Mouse (Mus musculus) thymus, postnatal 36 days (tissue): ENCODE results near the gene Map3k14.

ENCODE experiments used
- DNase-seq, 2 experiments: peaks; one replicate each; pipeline ENCODE4 v3.0.0; 2022; ENCODE audit warnings: mixed read lengths in 2 of 2

Map3k14 gene

DNA sequence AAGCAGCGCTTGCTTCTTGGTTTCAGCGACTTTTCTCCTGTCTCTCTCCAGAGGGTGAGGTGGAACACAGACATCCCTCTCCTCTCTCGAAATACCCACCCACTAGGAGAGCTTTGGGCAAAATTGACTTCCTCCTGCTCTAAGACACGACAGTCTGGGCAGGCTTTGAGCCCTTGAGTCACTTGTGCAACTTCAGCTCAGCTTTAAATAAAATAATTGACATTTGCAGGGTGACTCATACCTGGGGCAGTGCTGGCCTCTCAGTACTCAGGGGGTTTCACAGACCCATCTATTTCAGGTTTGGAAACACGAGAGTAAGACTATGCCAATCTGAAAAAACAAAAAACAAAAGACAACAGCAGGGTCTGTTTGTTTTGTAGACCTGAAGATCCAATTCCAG is 2.2 kb upstream of the Map3k14 start:
- DNase-seq = no peak

DNA sequence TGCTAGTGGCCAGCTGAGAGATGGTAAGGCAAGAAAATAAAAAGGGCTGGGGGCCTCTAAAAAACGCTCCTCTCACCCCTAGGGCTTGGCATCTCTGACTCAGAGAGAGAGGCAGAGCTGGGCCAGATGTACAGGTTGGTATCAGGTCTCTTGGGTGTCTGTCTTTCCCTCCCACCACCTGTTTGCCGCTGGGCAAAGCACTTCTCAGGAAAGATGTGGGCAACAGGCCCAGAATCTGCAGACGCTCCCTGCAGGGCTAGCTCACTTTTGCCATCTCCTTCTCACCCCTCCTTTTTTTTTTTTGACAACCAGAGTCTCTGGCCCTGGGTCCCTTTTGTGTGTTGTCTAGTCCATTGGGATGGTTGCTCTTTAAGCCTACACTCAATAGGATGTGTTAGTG is 1.6 kb upstream of the Map3k14 start:
- no peak for DNase-seq

DNA sequence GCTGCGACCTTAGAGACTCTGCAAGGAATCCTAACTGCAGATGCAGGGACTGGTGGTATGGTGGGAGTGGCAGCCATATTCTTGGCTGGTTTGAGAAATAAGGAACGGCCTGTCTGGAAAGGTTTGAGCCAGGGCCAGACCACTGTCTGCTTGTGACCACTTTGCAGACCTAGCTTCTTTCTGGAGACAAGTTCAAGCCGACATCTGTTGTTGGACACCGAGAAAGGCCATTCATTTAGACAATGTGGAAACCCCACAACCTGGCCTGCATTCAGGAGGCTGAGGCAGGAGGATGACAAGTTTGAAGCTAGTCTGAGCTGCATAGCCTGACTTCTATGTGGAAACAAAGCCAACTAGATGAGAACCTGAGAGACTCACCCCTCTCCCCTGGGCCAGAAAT is 1.1 kb upstream of the Map3k14 start:
- no peak for DNase-seq

DNA sequence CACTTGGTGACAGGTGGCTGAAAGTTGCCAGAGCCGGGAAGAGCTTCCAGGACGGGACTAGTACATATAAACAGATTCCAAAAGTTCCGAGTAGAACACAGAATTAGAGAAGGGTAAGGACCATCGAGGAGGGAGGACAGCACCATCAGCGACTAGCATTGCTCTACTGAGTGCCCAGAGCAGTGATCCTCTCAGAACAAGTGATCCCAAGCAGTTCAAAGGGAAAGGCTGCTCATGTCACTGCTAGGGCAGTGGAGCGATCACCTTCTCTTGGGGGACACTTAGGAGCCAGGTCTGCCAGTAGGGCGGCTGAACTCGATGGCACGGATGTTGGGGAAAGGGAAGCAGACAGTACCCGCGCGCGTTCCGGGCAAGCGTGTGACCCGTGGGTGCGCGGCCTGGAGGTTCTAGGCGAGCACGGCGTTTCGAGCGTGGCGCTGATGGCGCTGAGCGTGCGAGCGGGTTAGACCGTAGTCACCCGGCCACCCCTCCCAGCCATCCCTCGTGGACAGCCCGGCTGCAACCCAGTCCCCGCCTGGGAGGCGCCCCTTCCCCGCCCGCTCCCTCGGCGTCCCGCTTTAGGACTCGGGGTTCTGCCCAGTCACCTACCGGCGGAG is 435 bp downstream of the Map3k14 start:
- no peak for DNase-seq

DNA sequence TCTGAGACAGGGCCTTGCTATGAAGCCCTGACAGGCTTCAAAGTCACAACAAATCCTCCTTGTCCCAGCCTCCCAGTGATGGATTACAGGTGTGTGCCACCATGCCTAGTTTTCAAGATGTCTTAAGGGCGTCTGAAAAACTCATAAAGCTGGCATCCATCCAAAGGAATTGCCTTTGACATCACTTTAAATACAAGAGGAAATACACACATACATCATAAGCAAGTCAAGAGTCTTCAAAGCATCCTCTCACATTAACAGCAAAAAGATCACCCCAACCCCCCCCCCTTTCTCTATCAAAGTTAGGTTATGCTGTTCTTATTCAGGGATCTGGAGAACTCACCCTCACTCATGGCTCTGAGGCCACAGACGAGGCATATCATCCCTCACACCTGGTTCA is 1.4 kb downstream of the Map3k14 start:
- DNase-seq = no peak

DNA sequence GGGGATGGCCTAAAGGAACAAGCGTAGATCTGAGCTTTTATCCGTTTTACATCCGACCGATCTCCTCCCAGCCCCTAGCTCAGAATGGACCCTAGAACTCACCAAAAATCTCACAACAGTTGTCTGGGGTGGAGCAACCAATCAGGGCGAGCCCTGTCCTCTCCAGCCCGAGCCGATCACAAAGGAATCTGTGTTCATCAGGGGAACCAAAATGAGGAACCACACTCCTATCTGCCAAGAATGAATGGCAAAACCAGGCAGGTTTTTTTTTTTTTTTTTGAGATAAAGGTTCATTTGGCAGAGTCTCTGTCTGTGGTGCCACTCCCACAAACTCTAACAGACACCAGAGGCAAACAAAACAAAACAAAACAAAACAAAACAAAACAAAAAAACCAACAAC is 2.1 kb downstream of the Map3k14 start:
- peak in 1 of 2 experiments; percentile 22 for DNase-seq

DNA sequence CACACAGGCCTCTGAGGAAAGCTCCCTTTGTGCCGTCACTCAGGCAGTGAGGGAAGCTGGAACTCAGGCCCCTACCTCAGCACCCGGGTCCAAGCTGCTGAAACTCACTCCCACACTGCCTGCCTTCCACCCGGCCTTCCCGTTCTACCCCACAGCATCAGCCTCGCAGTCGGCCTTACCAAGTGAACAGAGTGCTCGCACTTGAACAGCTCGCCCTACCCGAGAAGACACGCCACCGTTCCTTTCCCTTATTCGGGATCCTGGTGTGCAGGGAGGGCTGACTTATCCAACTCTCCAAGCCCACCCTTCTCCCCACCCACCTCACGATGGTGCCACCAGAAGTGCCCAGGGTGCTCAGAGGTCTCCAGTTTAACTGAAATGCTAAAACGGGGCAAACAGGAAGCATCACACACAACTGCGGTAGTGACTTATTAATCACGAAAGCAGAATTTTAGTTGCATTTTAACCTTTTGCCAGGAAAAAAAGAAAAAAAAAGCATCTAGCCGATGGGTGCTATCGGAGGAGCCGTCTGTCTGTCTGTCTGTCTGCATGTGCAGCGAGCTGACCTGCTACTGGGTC is 2.8 kb downstream of the Map3k14 start:
- DNase-seq = peak; percentile 60 to 61

DNA sequence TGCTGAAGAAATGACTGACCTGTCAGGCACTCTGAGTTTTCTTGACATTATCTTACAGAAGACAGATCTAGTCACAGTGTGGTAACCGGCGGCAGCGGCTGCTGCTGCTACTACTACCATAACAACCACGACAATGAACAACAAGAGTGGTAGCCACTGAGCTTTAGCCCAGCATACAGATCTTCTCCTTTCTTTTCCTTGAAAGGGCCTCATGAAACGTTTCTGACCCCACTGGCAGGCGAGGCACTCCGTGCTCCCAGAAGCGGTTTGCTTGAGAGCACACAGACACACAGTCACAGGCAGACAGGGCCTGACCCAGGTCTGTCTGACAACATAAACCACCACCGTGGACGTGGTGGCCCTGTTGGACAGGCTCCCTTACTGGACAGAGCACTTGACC is 3.7 kb downstream of the Map3k14 start:
- peak in 1 of 2 experiments; percentile 52 for DNase-seq

DNA sequence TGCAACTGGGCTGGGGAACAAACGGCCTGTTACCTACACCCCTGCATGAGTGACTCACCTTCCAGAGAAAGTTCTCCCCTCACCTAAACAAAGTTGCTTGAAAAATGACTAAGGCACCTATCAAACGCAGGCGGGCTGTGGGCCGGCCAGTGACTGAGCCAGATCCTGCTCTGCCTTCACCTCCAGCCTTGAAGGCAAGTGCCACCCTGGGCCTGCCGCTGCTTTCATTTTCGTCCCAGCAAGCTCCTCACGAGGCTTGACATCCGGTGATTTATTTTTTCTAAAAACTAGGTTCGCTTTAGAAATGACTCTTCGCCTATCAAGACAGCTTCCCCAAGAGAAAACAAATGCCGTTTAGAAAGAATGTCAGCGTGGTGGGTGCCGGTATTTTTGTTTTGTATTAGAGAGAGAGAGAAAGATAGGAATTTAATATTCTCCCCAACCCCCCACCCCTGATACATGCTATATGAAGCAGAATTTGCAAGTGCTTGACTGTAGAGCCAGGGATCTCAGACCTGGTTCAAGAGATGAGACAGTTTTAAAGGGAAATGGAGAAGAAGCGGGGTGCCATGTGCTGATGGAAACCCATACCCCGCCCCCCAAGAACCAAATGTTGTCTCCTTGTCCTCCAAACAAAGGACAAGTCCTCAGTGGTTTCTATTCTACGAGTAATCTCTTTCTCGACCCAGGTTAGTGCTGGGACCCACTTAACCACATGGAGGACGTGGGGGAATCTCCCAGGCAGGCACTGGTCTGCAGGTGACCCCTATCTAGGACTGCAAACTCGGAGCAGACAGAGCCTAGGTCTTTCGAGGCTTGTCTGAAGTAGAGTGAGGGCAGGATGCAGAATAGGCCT is 4.6 kb downstream of the Map3k14 start:
- peak; percentile 70 to 72 for DNase-seq

DNA sequence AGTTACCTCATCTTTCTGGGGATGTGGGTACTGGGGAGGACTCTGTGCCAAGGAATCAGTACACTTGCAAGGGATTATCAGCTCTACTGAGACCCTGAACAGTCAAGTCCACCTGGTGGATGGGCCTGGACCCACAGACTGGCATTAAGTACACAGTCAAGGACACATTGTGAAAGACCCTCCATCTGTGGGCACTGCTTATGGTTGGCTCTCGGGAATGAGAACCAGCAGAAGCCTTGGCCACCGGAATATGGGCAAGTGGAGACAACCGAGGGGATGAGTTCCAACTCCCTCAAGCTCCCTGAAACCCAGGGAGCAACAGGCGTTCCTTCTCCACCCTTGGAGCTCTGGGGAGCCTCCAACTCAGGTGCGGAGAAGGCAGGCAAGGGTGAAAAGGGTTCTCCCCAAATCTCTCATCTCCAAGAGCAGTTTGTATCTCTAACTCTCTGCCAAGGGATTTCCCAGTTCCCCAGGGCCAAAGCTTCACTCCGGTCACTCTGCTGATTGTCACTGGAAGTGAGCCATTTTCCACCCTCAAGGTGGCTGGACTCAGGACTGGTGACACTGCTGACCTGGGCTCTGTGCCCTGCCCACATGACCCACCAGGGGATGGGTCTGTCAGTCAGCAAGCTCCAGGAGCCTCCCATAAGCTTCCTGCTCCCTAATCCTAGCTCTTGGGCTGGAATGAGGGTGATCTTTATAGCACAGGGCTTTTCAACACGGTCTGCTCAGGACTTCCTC is 5.4 kb downstream of the Map3k14 start:
- no peak for DNase-seq

DNA sequence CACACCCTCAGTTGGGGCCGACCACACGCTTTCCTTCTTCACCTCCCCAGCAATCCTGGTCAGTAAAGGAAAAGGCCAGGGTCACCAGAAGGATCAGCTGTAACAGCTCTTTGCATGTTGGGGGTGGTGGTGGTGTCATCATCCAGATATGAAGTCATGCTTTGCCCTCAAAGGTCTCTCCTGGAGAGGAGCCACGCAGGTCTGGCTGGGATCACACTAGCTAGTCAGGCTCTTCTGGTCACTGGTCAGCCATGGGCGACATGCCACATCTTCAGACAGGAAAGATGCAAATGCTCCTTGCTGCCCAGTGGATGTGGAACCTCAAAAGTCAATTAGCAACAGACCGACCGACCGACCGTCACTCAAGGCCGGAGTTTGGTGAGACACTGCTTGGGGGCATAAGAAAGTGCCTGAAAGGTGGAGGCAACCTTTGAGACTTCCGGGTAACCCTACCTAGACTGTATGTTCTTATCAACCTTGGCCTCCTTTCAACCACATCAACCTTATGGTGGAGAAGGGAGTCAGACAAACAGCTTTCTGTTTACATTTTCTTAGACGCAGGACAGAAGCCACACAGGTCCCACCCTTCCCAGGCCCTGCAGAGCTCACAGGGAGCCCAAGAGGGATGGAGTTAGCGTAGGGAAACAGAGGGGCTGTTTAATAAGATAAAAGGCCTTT is 6.6 kb downstream of the Map3k14 start:
- no peak for DNase-seq

DNA sequence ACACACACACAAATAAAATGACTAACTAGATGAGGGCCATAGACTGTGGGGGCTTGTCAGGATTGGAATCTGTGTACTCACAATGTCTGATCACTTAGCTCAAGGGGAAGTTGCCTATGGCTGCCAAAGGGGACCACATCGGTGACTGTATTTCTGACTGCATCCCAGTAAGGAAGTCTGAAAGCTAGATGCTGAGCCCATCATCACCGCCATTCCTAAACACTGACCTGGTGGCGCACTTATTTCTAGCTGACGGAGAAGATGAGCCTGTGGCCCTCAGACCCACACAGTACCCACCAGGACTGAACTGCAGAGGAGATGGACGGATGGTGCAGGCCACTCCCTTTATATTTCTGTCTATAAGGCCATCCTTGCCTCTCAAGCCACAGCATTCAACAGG is 7.2 kb downstream of the Map3k14 start:
- no peak for DNase-seq

DNA sequence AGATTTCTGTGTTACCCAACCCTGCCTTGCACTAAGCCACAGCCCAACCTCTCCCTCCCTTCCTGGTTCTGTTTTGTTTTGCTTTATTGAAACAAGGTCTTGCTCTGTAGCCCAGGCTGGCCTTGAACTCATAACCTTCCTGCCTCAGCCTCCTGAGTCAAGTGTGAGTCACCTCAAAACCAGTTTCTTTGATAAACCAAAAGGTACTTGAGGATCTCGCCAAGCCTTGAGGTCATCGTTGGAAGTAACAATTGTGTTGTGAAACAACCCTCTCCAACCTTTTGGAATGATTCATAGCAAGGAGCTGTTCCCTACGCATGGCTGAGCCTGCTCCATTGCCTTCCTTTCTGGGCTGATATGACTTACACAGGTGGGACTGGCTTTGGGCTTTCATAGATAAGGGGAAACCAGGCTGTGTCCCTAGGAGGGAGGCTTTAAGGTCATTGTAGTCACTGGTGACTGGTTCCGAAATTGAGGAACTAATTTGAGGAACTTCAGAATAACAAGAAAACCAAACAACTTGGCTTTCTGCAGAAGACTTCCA is 9.3 kb downstream of the Map3k14 start:
- no peak for DNase-seq

DNA sequence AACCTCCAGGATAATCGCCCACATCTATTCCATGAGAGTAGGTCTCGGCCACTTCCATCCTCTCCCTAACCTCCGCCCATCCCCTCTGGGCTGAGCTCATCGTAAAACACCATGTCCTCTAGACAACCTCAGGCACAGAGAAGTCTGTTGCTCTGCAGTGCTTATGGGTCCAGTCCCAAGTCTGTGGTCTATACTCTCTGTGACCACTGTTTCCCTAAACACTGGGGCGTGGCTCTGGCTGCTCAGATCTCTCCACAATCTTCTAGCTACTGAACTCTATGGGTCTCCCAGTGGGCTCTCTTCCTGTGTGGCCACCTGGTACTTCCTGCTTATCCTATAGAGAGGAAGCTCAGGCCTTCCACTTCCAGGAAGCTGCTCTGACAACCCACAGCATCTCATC is 13.7 kb downstream of the Map3k14 start:
- no peak for DNase-seq

DNA sequence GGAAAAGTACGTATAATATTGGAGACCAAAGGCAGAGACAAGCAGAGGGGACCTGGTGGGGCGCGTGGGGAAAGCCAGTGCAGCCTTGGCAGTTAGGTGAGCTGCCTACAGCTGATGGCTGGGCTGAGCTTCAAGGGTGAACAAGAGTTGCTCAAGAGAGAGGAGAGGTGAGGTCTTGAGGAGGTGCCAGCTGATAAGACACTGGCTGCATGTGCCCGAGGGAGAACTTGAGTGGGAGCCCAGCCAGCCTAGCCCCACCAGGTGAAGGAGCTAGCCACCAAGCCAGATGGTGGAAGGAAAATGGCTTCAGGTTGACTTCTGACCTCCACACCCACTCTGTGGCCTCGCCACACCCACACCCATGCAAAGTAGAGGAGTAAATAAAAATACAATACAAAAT is 14.9 kb downstream of the Map3k14 start:
- DNase-seq = no peak

DNA sequence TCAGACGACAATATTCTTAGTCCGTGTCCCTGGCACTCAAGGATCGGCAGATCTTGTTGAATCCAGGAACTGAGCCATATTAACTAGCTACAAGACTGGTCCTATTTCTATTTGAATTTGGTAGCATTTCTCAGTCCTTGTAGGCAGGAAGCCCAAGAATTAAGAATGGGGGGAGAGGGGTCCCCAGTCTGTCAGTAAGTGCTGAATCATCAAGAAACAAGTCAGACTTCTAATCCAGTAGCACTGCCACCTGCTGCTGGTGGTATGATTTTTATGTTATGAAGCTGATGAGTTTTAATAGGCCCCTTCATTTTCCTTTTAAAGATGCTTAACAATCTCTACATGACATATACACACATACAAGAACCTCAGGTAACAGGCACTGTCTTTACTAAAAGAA is 16.9 kb downstream of the Map3k14 start:
- DNase-seq = no peak

DNA sequence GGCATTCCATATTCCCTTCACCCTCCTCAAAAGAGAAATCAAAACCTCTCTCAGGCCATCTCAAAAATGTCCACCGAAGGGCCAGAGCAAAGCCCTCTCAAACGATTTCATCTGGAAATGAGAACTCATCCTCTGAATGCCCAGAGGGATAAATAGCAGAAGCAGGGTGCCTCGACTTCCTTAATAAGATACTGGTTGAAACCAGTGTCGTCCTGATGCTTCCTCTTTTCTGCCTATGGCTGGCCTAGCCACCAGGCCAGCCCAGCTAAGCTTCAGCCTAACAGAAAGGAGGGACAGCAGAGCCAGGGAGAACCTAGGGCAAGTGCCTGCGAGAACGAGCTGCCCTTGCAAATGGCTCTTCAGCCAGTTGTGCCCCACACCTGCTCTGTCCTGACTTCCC is 17.8 kb downstream of the Map3k14 start:
- DNase-seq = no peak

DNA sequence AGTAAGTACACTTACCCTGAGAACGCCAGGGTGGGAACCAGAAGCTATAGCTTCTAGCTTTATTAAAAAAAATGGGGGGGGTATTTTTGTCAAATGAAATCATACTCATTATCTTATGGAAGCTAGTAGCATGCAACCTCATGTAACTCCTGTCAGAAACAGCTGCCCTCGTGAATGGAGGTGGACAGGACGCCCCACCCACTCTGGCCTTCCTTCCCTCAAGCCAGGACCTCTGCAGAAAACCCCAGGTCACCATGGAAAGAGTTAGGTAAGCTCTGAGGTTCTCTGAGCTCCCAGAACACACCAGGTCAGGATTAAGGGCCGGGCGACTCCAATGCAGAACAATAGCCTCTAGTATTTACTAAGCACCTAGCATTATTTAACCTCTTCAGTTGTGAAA is 18.4 kb downstream of the Map3k14 start:
- DNase-seq = no peak

DNA sequence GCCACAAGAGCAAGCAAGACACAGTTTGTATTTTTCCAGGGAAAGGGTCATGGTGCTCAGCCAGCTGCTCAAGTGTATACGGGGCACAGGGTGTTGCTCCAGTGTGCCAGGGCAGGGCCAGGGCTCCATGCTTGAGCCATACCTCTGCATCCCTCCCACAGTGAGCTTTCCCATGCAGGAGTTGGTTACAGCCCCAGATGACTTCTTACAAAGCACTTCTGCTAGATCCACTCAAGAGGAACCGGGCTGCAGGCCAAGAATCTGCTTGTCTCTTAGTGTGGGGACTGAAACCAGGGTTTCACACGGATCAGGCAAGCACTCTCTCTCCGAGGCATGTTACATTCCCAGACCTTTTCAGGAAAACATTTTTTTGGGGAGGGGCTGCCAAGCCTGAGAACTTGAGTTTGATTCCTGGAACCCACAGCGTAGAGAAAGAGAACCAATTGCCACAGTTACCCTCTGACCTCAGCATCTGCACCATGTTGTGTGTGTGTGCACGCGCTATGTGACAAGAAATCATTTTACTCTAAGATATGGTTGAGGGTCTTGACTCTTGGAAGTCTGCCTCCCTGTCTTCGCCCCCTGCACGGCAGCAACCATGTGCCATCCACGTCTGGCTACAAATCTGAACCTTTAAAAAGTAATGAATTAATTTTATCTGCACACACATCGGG is 19.6 kb downstream of the Map3k14 start:
- DNase-seq = no peak

DNA sequence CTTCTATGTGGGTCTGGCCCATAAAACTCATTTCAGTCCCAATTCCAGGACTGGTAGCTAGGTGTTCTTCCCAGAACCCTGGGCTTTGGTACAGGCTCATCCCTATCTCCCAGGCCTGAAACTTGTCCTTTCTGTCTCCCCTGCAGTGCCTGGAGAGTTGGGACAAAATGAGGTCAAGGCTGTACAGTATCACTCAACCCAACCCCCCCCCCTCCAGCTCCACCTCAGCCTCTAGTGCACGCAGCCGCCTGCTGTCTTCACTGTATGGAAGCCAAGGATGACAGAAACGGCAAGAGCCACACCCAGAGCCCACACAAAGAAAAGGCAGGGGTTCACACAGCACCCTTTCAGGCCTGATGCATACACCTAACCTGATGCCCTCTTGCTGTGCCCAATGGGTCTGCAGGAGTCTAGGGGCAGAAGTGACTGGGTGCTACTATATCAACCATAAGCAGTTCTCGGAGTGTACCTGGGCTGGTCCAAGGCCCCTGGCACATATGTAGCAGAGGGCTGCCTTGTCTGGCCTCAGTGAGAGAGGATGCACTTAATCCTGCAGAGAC is 20.5 kb downstream of the Map3k14 start:
- DNase-seq = no peak

DNA sequence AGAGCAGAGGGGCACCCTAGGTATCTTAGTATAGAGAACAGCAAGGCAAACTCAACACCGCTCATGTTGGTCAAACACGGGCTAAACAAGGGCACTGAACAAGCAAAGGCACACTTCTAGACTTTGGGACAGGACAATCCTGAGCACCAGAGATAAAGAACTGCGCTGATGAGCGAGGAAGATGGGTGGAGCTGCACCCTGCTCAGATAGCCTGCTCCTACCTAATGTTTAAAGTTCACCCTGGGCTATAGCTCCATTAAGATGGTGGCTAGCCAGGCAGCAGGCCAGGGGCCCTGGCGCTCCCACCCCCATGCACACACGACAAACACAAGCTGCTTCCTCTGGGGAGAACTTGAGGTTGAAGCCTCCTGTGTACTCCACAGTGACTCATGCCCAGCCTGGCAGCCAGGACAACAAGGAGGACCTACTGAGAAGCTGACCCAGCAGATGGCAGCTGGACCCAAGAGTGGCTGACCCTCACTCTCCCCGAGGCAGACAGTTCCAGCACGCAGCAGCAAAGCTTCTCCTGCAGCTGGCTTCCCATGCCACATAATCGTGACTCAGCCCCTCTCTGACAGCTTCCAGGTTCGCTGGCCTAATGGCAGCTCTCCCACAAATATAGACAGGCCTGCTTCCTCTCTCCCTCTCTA is 21.1 kb downstream of the Map3k14 start:
- DNase-seq = no peak
